Mouse (Mus musculus) adrenal gland, postnatal 10 days (tissue): ENCODE measurements around the gene Il9r. TPM values are rescaled to one million over a fixed set of nuclear protein-coding genes. Genes with fewer than 3 reads are reported as not detected.

Experiments
- DNase-seq: peaks from one replicate; pipeline ENCODE4 v3.0.0; 2021; ENCODE audit warnings: mixed read lengths
- total RNA-seq, 2 experiments: library from RNA; stranded (reverse); gene quantifications; 2 replicates each; pipeline ENCODE4 v1.2.3; 2021

Il9r gene
- total RNA-seq, 2 experiments from 2014 or later, result 0.30 to 0.82 TPM

GRCm38 (mm10) chr11:32198256-32198955, 1.7 kb downstream of the Il9r start:
- no peak for DNase-seq

GRCm38 (mm10) chr11:32197766-32198165, 2.3 kb downstream of the Il9r start:
- no peak for DNase-seq

- no peak for DNase-seq
Observed at GRCm38 (mm10) chr11:32196727-32197126, 3.4 kb downstream of the Il9r start.

DNA sequence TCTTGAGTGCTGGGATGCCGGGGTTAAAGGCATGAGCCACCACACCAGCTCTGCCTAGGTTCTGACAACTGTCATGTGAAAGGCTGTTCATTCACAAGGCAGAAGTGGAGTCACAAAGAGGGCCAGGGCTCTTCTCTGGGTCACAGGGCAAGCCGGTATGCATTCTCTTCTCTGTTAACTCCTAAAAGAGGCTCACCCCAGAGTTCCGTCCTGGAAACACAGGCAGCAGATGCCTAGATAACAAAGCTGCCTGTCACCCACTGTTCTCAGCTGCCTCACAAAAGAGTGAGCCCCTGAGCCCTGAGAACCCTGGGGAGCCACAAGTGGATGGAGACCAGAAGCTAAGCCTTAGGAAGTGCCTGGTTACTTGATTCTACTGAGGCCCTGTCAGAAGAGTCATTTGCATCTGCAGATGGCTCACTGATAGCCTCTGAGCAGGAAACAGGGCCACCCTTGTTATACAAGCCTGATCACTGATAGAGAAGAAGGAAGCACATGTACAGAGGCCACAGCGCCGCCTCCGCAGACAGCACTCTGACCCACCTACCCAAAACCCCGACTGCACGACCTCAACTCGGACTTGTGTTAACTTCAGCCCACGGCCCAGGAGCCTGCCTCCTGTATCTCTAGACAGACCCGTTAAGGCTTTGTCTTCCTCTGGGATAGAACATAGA, 4.1 kb downstream of the Il9r start:
- DNase-seq, result no peak

DNA sequence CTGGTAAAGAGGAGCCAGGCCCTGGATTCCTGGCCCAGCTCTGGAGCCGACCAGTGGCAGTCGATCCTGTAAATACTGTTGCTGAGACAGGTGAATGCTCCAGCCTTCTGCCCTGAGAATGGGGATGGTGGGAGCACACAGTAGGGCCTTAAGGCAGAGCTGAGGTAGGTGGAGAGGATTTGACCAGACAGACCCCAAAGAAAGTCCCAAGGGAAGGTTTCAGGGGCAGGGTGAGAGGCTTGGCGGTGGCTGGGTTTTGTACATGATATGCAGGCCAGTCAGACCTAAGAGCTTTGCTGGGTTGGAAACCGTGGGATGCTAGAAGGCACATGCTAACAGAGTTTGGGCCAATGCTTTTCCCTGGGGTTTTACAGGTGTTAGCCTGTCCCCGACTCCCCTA, 5.5 kb downstream of the Il9r start:
- DNase-seq, result no peak

GRCm38 (mm10) chr11:32194086-32194485, 6.0 kb downstream of the Il9r start:
- no peak for DNase-seq

DNA sequence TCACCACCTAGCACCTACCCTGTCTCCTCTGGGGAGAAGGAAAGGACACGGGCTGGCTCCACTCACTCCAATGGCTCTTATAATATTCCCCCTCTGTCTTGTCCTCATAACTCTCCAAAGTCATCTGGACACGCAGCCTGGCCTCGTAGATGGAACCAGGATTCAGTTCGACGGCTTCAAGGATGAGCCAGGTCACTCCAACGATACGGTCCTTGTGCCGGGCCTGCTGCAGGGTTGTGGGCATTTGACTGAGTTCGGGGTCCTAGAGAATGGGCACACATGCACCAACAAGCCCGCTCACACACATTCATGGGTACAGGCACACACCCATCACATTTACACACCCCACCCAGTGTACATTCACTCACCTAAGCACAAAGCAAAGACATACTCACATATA, 6.9 kb downstream of the Il9r start:
- no peak for DNase-seq

DNA sequence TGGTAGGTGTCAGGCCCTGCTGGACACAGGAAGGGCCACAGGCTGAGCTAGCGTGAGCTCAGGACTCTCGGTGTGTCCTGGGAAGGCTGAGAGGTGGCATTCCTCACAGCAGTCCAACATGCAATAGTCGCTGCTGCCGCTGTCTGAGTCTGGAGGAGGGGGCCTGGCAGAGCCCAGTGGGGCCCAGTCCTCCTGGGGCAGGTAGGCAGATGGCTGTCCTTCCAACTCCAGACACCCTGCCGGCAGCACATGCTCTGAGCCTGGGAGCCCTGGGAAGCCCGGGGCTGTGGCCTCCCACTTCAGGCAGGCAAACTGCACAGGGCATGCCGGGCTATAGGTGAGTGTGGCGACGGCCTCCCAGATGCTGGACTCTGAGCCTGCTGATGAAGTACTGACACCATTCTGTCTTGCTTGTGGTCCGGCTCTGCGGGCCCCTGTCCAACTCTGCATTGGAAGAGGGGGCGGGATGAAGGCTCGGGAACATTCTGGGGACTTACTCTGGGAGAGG, 9.4 kb downstream of the Il9r start:
- DNase-seq, result no peak

DNA sequence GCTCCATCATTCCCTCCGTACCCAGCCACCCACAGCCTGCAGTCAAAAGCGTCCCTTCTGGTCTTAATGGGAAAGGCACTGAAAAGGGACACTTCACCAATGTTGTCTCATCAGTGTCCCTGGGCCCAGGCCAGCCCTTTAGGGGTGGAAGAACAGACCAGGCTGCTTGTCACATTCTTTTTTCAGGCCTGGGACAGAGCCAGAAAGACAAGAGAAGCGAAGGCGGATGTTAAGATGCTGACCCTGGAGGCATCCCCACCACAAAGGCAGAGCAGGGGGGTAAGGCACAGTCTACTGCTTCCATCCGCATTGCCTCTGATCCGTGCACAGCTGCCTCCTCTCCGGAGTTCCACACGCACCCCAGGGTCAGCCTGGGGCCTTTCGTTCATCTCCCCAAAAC, 10.0 kb downstream of the Il9r start:
- DNase-seq, result no peak

- no peak for DNase-seq
Observed at GRCm38 (mm10) chr11:32189434-32189833, 10.6 kb downstream of the Il9r start.

DNA sequence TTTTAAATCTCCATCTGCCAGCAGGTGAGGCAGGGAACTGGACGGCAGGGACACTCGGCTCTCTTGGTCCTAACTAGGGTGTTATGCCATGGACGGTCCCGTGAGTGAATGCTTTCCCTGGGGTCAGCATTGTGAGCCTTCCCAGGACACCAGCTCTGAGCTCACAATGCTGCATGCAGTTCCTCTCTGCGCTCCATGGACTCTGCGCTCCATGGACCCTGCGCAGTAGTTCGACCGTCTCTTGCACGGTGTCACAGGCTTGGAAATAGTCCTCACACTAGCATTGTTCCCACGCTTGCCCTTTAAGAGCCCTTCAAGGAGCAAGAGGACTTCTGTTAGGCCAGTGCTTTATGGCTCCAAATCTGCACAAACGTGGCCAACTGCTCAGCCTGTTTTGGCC, 11.2 kb downstream of the Il9r start:
- no peak for DNase-seq

DNA sequence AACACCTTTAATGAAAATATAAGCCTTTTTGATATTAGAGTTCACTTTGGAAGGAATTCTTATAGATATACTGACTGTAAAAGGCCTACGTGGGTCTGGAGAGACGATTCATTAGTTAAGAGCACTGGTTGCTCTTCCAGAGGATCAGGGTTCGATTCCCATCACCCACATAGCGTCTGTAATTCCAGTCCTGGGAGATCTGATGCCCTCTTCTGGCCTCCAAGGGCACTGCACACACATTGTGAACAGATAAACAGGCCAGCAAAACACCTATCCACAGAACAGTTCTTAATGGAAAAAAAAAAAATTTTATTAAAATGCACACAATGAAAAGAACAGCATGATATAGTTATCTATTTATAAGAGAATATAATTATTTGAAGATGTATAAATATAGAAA, 12.8 kb downstream of the Il9r start:
- DNase-seq, result no peak

GRCm38 (mm10) chr11:32186031-32186430, 14.0 kb downstream of the Il9r start:
- no peak for DNase-seq

DNA sequence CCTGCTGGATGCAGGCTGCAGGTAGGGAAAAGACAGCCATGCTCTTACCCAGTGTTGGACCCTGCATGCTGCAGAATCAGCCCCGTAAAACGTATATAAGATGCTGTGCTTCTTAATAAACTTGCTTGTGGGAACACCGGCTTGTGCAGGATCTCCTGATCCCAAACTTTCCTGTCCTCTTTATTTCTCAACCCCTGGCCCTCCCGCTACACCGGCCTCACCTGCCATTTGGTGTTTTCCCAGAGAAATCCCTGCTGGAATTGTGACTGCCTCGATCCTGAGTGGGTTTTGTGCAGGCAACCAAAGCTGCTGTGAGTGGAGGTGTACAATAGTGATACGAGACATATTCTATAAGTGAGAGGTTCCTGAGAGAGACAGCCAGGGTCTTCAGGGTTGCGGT, 15.6 kb downstream of the Il9r start:
- no peak for DNase-seq

DNA sequence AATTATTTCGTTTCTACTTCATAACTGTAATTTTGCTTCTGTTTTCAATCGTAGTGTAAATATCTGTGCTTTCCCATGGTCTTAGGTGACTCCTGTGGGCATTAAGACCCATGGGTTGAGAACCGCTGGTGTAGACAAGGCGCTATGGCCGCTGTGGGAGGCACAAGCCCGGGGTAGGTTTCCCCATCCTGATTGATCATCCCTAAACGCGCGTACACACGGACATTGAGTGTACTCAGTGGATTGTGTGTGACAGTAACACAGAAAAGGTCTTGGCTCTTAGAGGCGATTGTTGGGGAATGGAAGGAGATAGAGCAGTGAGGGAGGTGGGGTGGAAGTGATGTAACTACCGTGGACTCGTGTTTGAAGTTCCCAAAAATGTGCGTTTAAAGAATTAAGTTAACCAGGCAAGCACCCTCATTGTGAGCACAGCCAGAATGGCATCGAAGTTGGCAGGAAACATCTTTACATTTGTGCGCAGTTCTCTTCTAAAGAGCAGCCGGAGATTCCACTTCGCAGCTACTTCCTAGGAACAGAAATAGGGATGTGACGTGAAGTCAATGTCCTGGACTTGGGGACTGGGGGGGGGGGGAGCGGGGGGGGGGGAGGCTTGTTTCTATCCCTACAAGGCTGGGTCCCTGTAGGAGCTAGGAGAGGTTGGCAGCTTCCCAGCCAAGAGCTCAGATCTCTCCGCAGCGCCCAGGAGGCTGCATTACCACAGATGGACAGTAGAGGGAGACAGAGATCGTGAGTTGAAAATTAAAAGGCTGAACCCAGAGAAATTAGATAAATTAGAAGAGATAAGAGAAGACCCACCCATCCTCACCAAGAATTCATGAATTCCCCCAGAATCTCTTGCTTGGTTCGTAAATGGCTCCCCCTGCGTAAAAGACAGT, 17.9 kb downstream of the Il9r start:
- peak; percentile 89 for DNase-seq

GRCm38 (mm10) chr11:32181246-32181645, 18.8 kb downstream of the Il9r start:
- DNase-seq, result no peak

GRCm38 (mm10) chr11:32178506-32178905, 21.6 kb downstream of the Il9r start:
- no peak for DNase-seq

GRCm38 (mm10) chr11:32166683-32167082, 33.4 kb downstream of the Il9r start:
- no peak for DNase-seq

DNA sequence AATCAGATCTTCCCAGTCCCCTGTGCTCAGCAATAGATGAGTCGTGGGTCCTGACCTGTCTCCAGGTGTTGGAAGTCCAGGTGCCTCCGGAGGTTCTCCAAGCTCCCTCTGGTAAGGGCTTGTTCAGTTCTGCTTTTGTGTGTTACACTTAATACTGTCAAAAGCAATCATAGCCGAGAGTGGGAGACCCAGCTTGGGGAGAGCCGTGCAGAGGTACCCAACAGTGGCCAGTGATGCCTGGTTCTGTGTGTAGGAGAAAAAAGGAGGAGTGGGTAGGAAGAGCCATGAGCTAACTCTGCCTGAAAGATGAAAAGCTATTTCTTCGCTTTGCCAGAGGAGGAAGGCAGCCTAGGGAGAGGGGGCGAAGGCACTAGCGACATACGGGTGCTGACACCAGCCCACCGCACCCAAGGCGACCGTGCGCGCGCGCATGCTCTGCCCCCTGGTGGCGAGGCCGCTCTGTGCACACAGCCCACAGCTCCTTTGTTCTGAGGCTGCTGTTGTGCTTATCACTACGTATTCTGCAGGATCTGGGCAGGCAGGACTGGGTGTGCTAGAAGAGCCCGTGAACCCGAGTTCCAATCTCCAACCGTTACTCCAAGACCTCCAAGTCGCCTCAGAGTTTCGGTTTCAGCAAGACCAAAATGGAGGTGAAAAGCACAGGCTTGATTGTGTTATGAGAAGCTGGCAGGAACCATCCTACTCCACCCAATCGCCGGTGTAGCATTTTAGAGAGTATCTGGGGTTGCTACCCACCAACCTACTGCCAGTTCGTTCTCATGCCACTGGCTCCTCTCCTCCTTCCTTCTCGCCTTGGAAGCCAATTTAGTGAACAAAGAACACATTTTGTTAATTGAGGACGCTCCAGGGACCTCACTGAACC, 37.9 kb downstream of the Il9r start:
- DNase-seq, result peak; percentile 88

DNA sequence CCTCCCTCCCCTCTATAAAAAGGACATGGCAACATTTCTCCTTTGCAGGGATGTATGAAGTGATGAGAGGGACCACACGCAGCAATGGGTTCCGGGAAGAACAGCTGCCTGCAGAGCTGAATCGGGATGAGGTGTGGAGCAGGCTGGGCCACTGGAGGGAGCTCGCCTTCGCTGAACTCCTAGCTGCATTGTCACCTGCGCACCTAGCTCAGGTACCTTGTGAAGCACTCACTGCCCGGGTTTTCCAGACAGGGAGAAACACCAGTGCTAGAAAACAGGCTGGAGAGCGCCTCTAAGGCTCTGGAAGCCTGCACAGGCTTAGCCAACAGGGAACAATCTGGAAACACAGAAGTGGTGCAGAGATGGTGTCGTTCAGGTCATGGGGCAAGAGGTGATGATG, 38.6 kb downstream of the Il9r start:
- DNase-seq, result no peak

GRCm38 (mm10) chr11:32160341-32160740, 39.7 kb downstream of the Il9r start:
- no peak for DNase-seq

DNA sequence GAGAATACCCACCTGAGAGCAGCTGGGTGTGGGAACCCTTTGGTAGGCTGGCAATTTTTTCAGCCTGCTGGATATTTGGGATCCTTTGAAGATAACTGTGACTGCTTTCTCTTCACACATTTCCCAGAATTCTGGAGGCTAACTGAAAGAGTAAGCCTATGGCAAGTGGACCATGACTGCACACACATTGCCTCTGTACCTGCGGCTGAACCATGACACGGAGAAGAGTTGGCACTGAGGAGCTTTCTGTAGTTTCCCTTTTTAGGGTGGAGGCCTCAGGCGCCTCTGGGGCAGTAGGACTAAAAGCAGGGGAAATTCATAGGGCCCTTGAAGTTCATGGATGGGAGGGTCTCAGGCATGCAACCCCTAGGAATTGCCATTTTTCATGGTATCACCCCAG, 40.9 kb downstream of the Il9r start:
- DNase-seq, result no peak
